Mouse (Mus musculus) C2C12 (cell line): ENCODE data around the gene Abo.

ENCODE experiments used
- CEBPB ChIP-seq: IDR thresholded peaks from one replicate; pipeline ENCODE4 v1.6.1; 2011; ENCODE audit warnings: low read depth, mild to moderate bottlenecking, control low read depth, moderate library complexity
- CTCF ChIP-seq: IDR thresholded peaks from one replicate; pipeline ENCODE4 v1.5.1; 2011; ENCODE audit not compliant: control insufficient read depth, insufficient read depth, insufficient read length
- FOSL1 ChIP-seq: IDR thresholded peaks from one replicate; pipeline ENCODE4 v1.8.0; 2011; ENCODE audit warnings: mild to moderate bottlenecking, low read length; ENCODE audit not compliant: poor library complexity, insufficient read depth, severe bottlenecking
- MAX ChIP-seq: IDR thresholded peaks from one replicate; pipeline ENCODE4 v1.6.1; 2011; ENCODE audit warnings: mild to moderate bottlenecking, control low read depth
- MYOD1 ChIP-seq: IDR thresholded peaks from one replicate; pipeline ENCODE4 v1.6.1; 2011; ENCODE audit warnings: low read depth; ENCODE audit not compliant: control insufficient read depth, insufficient read length
- MYOG ChIP-seq: IDR thresholded peaks from one replicate; pipeline ENCODE4 v1.6.1; 2011; ENCODE audit not compliant: control insufficient read depth, insufficient read length; ENCODE audit errors: extremely low read depth
- USF1 ChIP-seq: IDR thresholded peaks from one replicate; pipeline ENCODE4 v1.6.1; 2011; ENCODE audit warnings: low read depth, mild to moderate bottlenecking, control low read depth, moderate library complexity

GRCm38 (mm10) chr2:26906431-26906830 lies 41.7 kb upstream of the Abo start:
- TF ChIP-seq CTCF = no peak
- TF ChIP-seq MAX = no peak
- TF ChIP-seq MYOG = no peak
- TF ChIP-seq USF1 = no peak
- TF ChIP-seq CEBPB = no peak
- TF ChIP-seq MYOD1 = no peak
- TF ChIP-seq FOSL1 = no peak
